Mouse (Mus musculus) heart, postnatal 36 days (tissue): ENCODE measurements at regions not wholly inside any gene's neighbourhood (a gene's known extent, or its start where the extent isn't known, plus 50 kb on each side); places are given as distances from the start of the nearest gene placed in this dataset.

Experiments used
- DNase-seq, 2 experiments: peaks; one replicate each; pipeline ENCODE4 v3.0.0; 2021 to 2022
- intact Hi-C: fragments of 180-260 bp; cut with DNase I; formaldehyde crosslinking; loops from one replicate; pipeline ENCODE4 v1.15.1; 2025

GRCm38 (mm10) chr3:57228400-57228799 lies 73.4 kb downstream of the Tm4sf1 start:
- no peak for DNase-seq
- intact Hi-C loops: no loop called here

GRCm38 (mm10) chr3:57223773-57224172 lies 78.0 kb downstream of the Tm4sf1 start:
- intact Hi-C loops: no loop called here
- no peak for DNase-seq

- intact Hi-C loops: no loop called here
- no peak for DNase-seq
Observed at GRCm38 (mm10) chr3:57222318-57222914, 79.4 kb downstream of the Tm4sf1 start.

GRCm38 (mm10) chr3:57218431-57218830 lies 83.4 kb downstream of the Tm4sf1 start:
- DNase-seq: no peak

GRCm38 (mm10) chr3:57204066-57204723 lies 97.6 kb downstream of the Tm4sf1 start:
- intact Hi-C loops: loop anchor here (2.0 kb wide), 2 partner anchors 1197 to 1709 kb away; no protein-coding TSS in a partner anchor
- peak; percentile 9 to 21 for DNase-seq

More at GRCm38 (mm10) chr3:57218431-57218830, 83.4 kb downstream of the Tm4sf1 start:
- intact Hi-C loops: no loop called here

GRCm38 (mm10) chr3:57203418-57203817 lies 98.4 kb downstream of the Tm4sf1 start:
- no peak for DNase-seq
- intact Hi-C loops: no loop called here

- intact Hi-C loops: no loop called here
- no peak for DNase-seq
Observed at GRCm38 (mm10) chr3:57181587-57181986, 120.2 kb downstream of the Tm4sf1 start.

- DNase-seq: no peak
- intact Hi-C loops: no loop called here
Observed at GRCm38 (mm10) chr3:57153177-57153948, 148.4 kb downstream of the Tm4sf1 start.

GRCm38 (mm10) chr3:57149156-57149555 lies 152.6 kb downstream of the Tm4sf1 start:
- DNase-seq: no peak
- intact Hi-C loops: no loop called here

GRCm38 (mm10) chr3:57136847-57137246 lies 164.9 kb downstream of the Tm4sf1 start:
- peak in 1 of 2 experiments; percentile 2 for DNase-seq
- intact Hi-C loops: no loop called here

GRCm38 (mm10) chr3:57128606-57129005 lies 173.2 kb downstream of the Tm4sf1 start:
- intact Hi-C loops: no loop called here
- DNase-seq: no peak

- no peak for DNase-seq
- intact Hi-C loops: no loop called here
Observed at GRCm38 (mm10) chr3:57125792-57126485, 175.8 kb downstream of the Tm4sf1 start.

- DNase-seq: no peak
- intact Hi-C loops: no loop called here
Observed at GRCm38 (mm10) chr3:57118016-57118415, 183.8 kb downstream of the Tm4sf1 start.

GRCm38 (mm10) chr3:57102254-57102653 lies 199.5 kb downstream of the Tm4sf1 start:
- intact Hi-C loops: no loop called here
- no peak for DNase-seq

- no peak for DNase-seq
- intact Hi-C loops: no loop called here
Observed at GRCm38 (mm10) chr3:57100515-57100914, 201.3 kb downstream of the Tm4sf1 start.

GRCm38 (mm10) chr3:57094936-57095335 lies 206.9 kb downstream of the Tm4sf1 start:
- DNase-seq: no peak
- intact Hi-C loops: no loop called here

- intact Hi-C loops: no loop called here
- DNase-seq: no peak
Observed at GRCm38 (mm10) chr3:57093201-57093940, 208.4 kb downstream of the Tm4sf1 start.

GRCm38 (mm10) chr3:57074516-57074915 lies 227.3 kb downstream of the Tm4sf1 start:
- intact Hi-C loops: no loop called here
- no peak for DNase-seq

- intact Hi-C loops: no loop called here
- no peak for DNase-seq
Observed at GRCm38 (mm10) chr3:57073962-57074506, 227.8 kb downstream of the Tm4sf1 start.

GRCm38 (mm10) chr3:57033021-57033420 lies 268.8 kb downstream of the Tm4sf1 start:
- no peak for DNase-seq
- intact Hi-C loops: no loop called here
